In genomic region chr10:127537854-127538583, GRCm38 (mm10) we compare ENCODE assay signal across 9 mouse cellular contexts. TPM values are rescaled to one million over a fixed set of nuclear protein-coding genes. Genes with fewer than 3 reads are reported as not detected.
A peak's percentile ranks its signal among the peaks of the same experiment; 100 is the strongest.
DNase-seq lines count a peak whose midpoint lies in the region; ATAC-seq and TF ChIP-seq lines count a peak whose summit lies in the region.
"Had no signal": no experiment of that assay in that cellular context is flagged by ENCODE, and none has a peak within 500 bp of the region (broad histone marks: within the 10 kb centered on the region; RNA-seq: fewer than 3 reads in every experiment).

No protein-coding gene starts in this region.

- 0 out of 2 replicates have a peak, but pooled peaks have one; percentile 14 for ATAC-seq in liver, embryonic 14.5 days (ENCODE audit: insufficient read depth)
- 0 out of 2 replicates have a peak, but pooled peaks have one; percentile 6 for ATAC-seq in neural tube, embryonic 13.5 days (ENCODE audit: low read depth)
- ATAC-seq in stomach, postnatal 0 days (ENCODE audit: low FRiP score, low TSS enrichment) = peak; percentile 43; the same call in 1 of the 2 replicates

- H3K4me3 ChIP-seq in liver, embryonic 14.5 days (ENCODE audit: insufficient read depth in 1 of 2, low read depth in 2 of 2, low read length in 2 of 2) = no peak overlapping the region
- H3K4me3 ChIP-seq in neural tube, embryonic 13.5 days = no peak overlapping the region
- no peak overlapping the region for H3K4me3 ChIP-seq in stomach, postnatal 0 days (ENCODE audit: low read depth, low read length)
- H3K4me3 ChIP-seq: stomach, embryonic 15.5 days had no signal

- H3K27ac ChIP-seq in liver, embryonic 14.5 days = no peak overlapping the region
- peak overlapping the region; percentile 92 for H3K27ac ChIP-seq in neural tube, embryonic 13.5 days (replicated peaks)
- H3K27ac ChIP-seq in stomach, postnatal 0 days (replicated peaks) = no peak overlapping the region
- H3K27ac ChIP-seq: stomach, embryonic 15.5 days had no signal

- no peak overlapping the region for H3K9ac ChIP-seq in liver, embryonic 14.5 days (replicated peaks)
- peak overlapping the region; percentile 26; the same call in 1 of the 2 replicates for H3K9ac ChIP-seq in neural tube, embryonic 13.5 days
- H3K9ac ChIP-seq in stomach, postnatal 0 days (ENCODE audit: low read length) = no peak overlapping the region
- H3K9ac ChIP-seq: stomach, embryonic 15.5 days had no signal

- peak; percentile 97 for TF ChIP-seq CTCF in liver, embryonic 14.5 days (IDR thresholded peaks at IDR 0.05; ENCODE audit: low read depth)
- peak; percentile 95 for TF ChIP-seq CTCF in stomach, postnatal 0 days (IDR thresholded peaks at IDR 0.05; ENCODE audit: low read depth)

- H3K4me2 ChIP-seq in liver, embryonic 14.5 days (ENCODE audit: low read depth) = no peak overlapping the region
- no peak overlapping the region for H3K4me2 ChIP-seq in neural tube, embryonic 13.5 days
- no peak overlapping the region for H3K4me2 ChIP-seq in stomach, postnatal 0 days (replicated peaks; ENCODE audit: low read depth)
- H3K4me2 ChIP-seq: stomach, embryonic 15.5 days had no signal

- H3K27me3 ChIP-seq in liver, embryonic 14.5 days (ENCODE audit: control insufficient read depth, insufficient read depth, low read length) = peaks cover 39% of the 10 kb centered on the region
- peaks cover 29% of the 10 kb centered on the region for H3K27me3 ChIP-seq in neural tube, embryonic 13.5 days
- peaks cover 16% of the 10 kb centered on the region; the same call in 1 of the 2 replicates for H3K27me3 ChIP-seq in stomach, postnatal 0 days (ENCODE audit: control insufficient read depth, insufficient read depth, low read length)

- WGBS in liver, embryonic 14.5 days (ENCODE audit: insufficient replicate concordance) = 24% methylated on average over 7 of the region's 7 CpGs
- 24% methylated on average over 7 of the region's 7 CpGs for WGBS in neural tube, embryonic 13.5 days
- 26% methylated on average over 7 of the region's 7 CpGs for WGBS in stomach, postnatal 0 days

- H3K36me3 ChIP-seq in liver, embryonic 14.5 days (replicated peaks; ENCODE audit: control insufficient read depth, insufficient read depth, low read depth) = no peaks in the 10 kb centered on the region
- peaks cover 49% of the 10 kb centered on the region for H3K36me3 ChIP-seq in neural tube, embryonic 13.5 days
- peaks cover 24% of the 10 kb centered on the region for H3K36me3 ChIP-seq in stomach, postnatal 0 days (ENCODE audit: control insufficient read depth, insufficient read depth, low read length)

- peak; percentile 74 for DNase-seq in 416B (ENCODE audit: low read depth)
- DNase-seq in adrenal gland, adult 18-20 months (ENCODE audit: low spot score in 2 of 2) = peak; percentile 75 to 76
- DNase-seq in embryo, embryonic 11.5 days (ENCODE audit: low read depth, low spot score) = peak; percentile 66
- DNase-seq in heart, adult 8-10 months (ENCODE audit: low spot score) = peak; percentile 71
- DNase-seq in kidney, postnatal 14 days = peak; percentile 88
- DNase-seq in liver, embryonic 14.5 days (ENCODE audit: low read depth in 3 of 3, low spot score in 3 of 3) = peak in 1 of 3 experiments; percentile 44
- peak; percentile 77 for DNase-seq in stomach, postnatal 0 days (ENCODE audit: low spot score)

- no peaks in the 10 kb centered on the region for H3K4me1 ChIP-seq in liver, embryonic 14.5 days (replicated peaks; ENCODE audit: control insufficient read depth in 2 of 2, insufficient read depth in 2 of 2, low read length in 1 of 2)
- H3K4me1 ChIP-seq in neural tube, embryonic 13.5 days (replicated peaks) = peaks cover 58% of the 10 kb centered on the region
- H3K4me1 ChIP-seq in stomach, postnatal 0 days (replicated peaks; ENCODE audit: control insufficient read depth, insufficient read depth) = no peaks in the 10 kb centered on the region; the same call in 1 of the 2 replicates

- no peak for TF ChIP-seq EP300 in liver, embryonic 14.5 days (IDR thresholded peaks at IDR 0.05; ENCODE audit: low read depth)
- TF ChIP-seq EP300 in stomach, postnatal 0 days (optimal IDR thresholded peaks at IDR 0.05) = no peak

- no peaks in the 10 kb centered on the region for H3K9me3 ChIP-seq in liver, embryonic 14.5 days (ENCODE audit: control insufficient read depth, low read length)
- no peaks in the 10 kb centered on the region for H3K9me3 ChIP-seq in neural tube, embryonic 13.5 days
- H3K9me3 ChIP-seq in stomach, postnatal 0 days (ENCODE audit: control insufficient read depth, low read length) = no peaks in the 10 kb centered on the region
- H3K9me3 ChIP-seq: stomach, embryonic 15.5 days had no signal

RNA-seq across cellular contexts. Expression of gene Nxph4, which starts 3.7 kb away (rescaled TPM):
- 10 to 100 TPM in 1 of 2 experiments, 1 to 10 TPM in 1; 6.9 to 12.6 TPM for total RNA-seq in adrenal gland, adult 18-20 months (2021)
- under 1 TPM; 0.22 to 0.66 (median 0.50) TPM for total RNA-seq in heart, adult 8-10 months (2022)
- not detected in 2 replicates for polyA plus RNA-seq in liver, embryonic 14.5 days (2012; rRNA removed)
- polyA plus RNA-seq in liver, embryonic 14.5 days (2014; fragmentation: Nextera tagmentation; extraction: Ambion mirVana) = 0.13 TPM in 1 of 2 replicates, not detected in the other
- polyA plus RNA-seq in neural tube, embryonic 13.5 days (2015; fragmentation: Nextera tagmentation; extraction: Ambion mirVana) = 128 and 133 TPM in 2 replicates
- polyA plus RNA-seq in stomach, postnatal 0 days (2015; fragmentation: Nextera tagmentation; extraction: Ambion mirVana) = 2.7 and 4.0 TPM in 2 replicates

RNA-seq across cellular contexts. Expression of gene Shmt2, which starts 15.8 kb away (rescaled TPM):
- 10 to 100 TPM; 38.6 to 46.5 TPM for total RNA-seq in adrenal gland, adult 18-20 months (2021)
- 10 to 100 TPM; 41.6 to 48.4 (median 44.5) TPM for total RNA-seq in heart, adult 8-10 months (2022)
- polyA plus RNA-seq in liver, embryonic 14.5 days (2012; rRNA removed) = 81.0 and 88.6 TPM in 2 replicates
- 82.7 and 88.2 TPM in 2 replicates for polyA plus RNA-seq in liver, embryonic 14.5 days (2014; fragmentation: Nextera tagmentation; extraction: Ambion mirVana)
- polyA plus RNA-seq in neural tube, embryonic 13.5 days (2015; fragmentation: Nextera tagmentation; extraction: Ambion mirVana) = 52.4 and 53.0 TPM in 2 replicates
- 38.9 and 40.9 TPM in 2 replicates for polyA plus RNA-seq in stomach, postnatal 0 days (2015; fragmentation: Nextera tagmentation; extraction: Ambion mirVana)

RNA-seq across cellular contexts. Expression of gene Ndufa4l2, which starts 23.3 kb away (rescaled TPM):
- total RNA-seq in adrenal gland, adult 18-20 months (2021) = 10 to 100 TPM; 36.0 to 55.3 TPM
- total RNA-seq in heart, adult 8-10 months (2022) = 10 to 100 TPM; 17.2 to 26.5 (median 21.6) TPM
- polyA plus RNA-seq in liver, embryonic 14.5 days (2012; rRNA removed) = 2.1 and 3.6 TPM in 2 replicates
- 2.0 and 5.8 TPM in 2 replicates for polyA plus RNA-seq in liver, embryonic 14.5 days (2014; fragmentation: Nextera tagmentation; extraction: Ambion mirVana)
- 10.1 and 10.6 TPM in 2 replicates for polyA plus RNA-seq in neural tube, embryonic 13.5 days (2015; fragmentation: Nextera tagmentation; extraction: Ambion mirVana)
- 58.2 and 72.8 TPM in 2 replicates for polyA plus RNA-seq in stomach, postnatal 0 days (2015; fragmentation: Nextera tagmentation; extraction: Ambion mirVana)

RNA-seq across cellular contexts. Expression of gene Stac3, which starts 36.5 kb away (rescaled TPM):
- 1 to 10 TPM; 1.1 to 1.9 TPM for total RNA-seq in adrenal gland, adult 18-20 months (2021)
- 1 to 10 TPM in 1 of 4 experiments, under 1 TPM in 2, not detected in 1; 0.66 to 1.5 (median 0.76) TPM for total RNA-seq in heart, adult 8-10 months (2022)
- polyA plus RNA-seq in liver, embryonic 14.5 days (2012; rRNA removed) = 0.16 and 0.37 TPM in 2 replicates
- not detected in 2 replicates for polyA plus RNA-seq in liver, embryonic 14.5 days (2014; fragmentation: Nextera tagmentation; extraction: Ambion mirVana)
- polyA plus RNA-seq in neural tube, embryonic 13.5 days (2015; fragmentation: Nextera tagmentation; extraction: Ambion mirVana) = 2.4 and 3.2 TPM in 2 replicates
- polyA plus RNA-seq in stomach, postnatal 0 days (2015; fragmentation: Nextera tagmentation; extraction: Ambion mirVana) = 0.23 and 0.40 TPM in 2 replicates

Comparison
In these comparisons a context has a peak if more than half of its experiments do, and no peak if none do; other contexts are left out.
1. RNA of gene Nxph4, which starts 3.7 kb away (polyA plus RNA-seq): 128 to 133 TPM in neural tube, embryonic 13.5 days; 2.7 to 4.0 TPM in stomach, postnatal 0 days and 0.13 TPM in liver, embryonic 14.5 days; every median in the first group is over 10 times any median in the second.
2. Peak in every context shown above with its lines, with median percentiles within 50 percentile points of each other: ATAC-seq.